Mouse (Mus musculus) ES-Bruce4 (cell line): ENCODE measurements around the gene Hcn2.

ENCODE experiments used
- CTCF ChIP-seq: IDR thresholded peaks from one replicate; pipeline ENCODE4 v1.8.1; 2011; ENCODE audit warnings: low read depth, low read length
- EP300 ChIP-seq: IDR thresholded peaks from 2 replicates; pipeline ENCODE4 v1.6.1; 2011; ENCODE audit warnings: low read depth, low read length; ENCODE audit not compliant: insufficient read depth
- POLR2A ChIP-seq: IDR thresholded peaks from one replicate; pipeline ENCODE4 v1.8.1; 2011; ENCODE audit warnings: low read length; ENCODE audit not compliant: insufficient read depth

DNA sequence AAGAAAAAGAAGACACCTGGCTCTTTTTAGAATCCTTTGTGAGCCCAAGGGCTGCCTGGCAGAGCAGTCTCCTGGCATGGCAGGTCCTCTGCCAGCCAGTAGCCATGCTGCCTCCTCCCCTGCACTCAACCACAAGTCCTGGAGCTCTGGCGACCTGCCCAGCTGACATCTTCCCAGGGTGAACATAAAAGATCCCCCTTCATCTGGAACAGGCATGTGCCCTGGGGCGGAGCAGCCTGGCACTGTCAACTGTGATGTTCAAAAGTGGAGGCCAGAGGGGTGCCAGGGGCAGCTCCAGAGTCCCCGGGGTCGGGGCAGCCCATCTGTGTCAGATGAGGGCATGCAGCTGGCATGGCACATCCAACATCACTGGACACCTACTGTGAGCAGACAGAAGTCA, 1.4 kb upstream of the Hcn2 start:
- TF ChIP-seq POLR2A (no peak), CTCF (no peak), EP300 (no peak)
